Mouse (Mus musculus): ENCODE measurements at regions not wholly inside any gene's neighbourhood (a gene's known extent, or its start where the extent isn't known, plus 50 kb on each side); places are given as distances from the start of the nearest gene placed in this dataset.
"Not testable (repeated sequence)": the region's sequence is repeated elsewhere in the genome, so short reads cannot be mapped to it uniquely, and the experiment has no call there.

GRCm38 (mm10) chr4:153827914-153828313 lies 129.1 kb upstream of the A430005L14Rik start:
- no peak for DNase-seq (ENCODE audit: low spot score)

- DNase-seq (ENCODE audit: low spot score), result no peak
Measured at GRCm38 (mm10) chr4:153829766-153830165, 127.3 kb upstream of the A430005L14Rik start.

GRCm38 (mm10) chr4:153830491-153830890 lies 126.5 kb upstream of the A430005L14Rik start:
- DNase-seq (ENCODE audit: low spot score), result no peak

GRCm38 (mm10) chr4:153831251-153831650 lies 125.8 kb upstream of the A430005L14Rik start:
- DNase-seq (ENCODE audit: low spot score), result not testable (repeated sequence)

- DNase-seq (ENCODE audit: low spot score), result no peak
Measured at GRCm38 (mm10) chr4:153832151-153832550, 124.9 kb upstream of the A430005L14Rik start.

- DNase-seq (ENCODE audit: low spot score), result no peak
Measured at GRCm38 (mm10) chr4:153844766-153845165, 112.3 kb upstream of the A430005L14Rik start.

GRCm38 (mm10) chr4:153848274-153848673 lies 108.8 kb upstream of the A430005L14Rik start:
- DNase-seq (ENCODE audit: low spot score), result no peak

GRCm38 (mm10) chr4:153850186-153850585 lies 106.9 kb upstream of the A430005L14Rik start:
- no peak for DNase-seq (ENCODE audit: low spot score)

- no peak for DNase-seq (ENCODE audit: low spot score)
Measured at GRCm38 (mm10) chr4:153854084-153854747, 102.8 kb upstream of the A430005L14Rik start.

GRCm38 (mm10) chr4:153854748-153855092 lies 102.3 kb upstream of the A430005L14Rik start:
- DNase-seq (ENCODE audit: low spot score), result no peak

GRCm38 (mm10) chr4:153861420-153861819 lies 95.6 kb upstream of the A430005L14Rik start:
- DNase-seq (ENCODE audit: low spot score), result no peak

- no peak for DNase-seq (ENCODE audit: low spot score)
Measured at GRCm38 (mm10) chr4:153862121-153862660, 94.8 kb upstream of the A430005L14Rik start.

GRCm38 (mm10) chr4:153872346-153872745 lies 84.7 kb upstream of the A430005L14Rik start:
- no peak for DNase-seq (ENCODE audit: low spot score)

GRCm38 (mm10) chr4:153875036-153875435 lies 82.0 kb upstream of the A430005L14Rik start:
- DNase-seq (ENCODE audit: low spot score), result not testable (repeated sequence)

- DNase-seq (ENCODE audit: low spot score), result no peak
Measured at GRCm38 (mm10) chr4:153876954-153877642, 79.9 kb upstream of the A430005L14Rik start.

GRCm38 (mm10) chr4:153883057-153883456 lies 74.0 kb upstream of the A430005L14Rik start:
- no peak for DNase-seq (ENCODE audit: low spot score)

- DNase-seq (ENCODE audit: low spot score), result no peak
Measured at GRCm38 (mm10) chr4:153884044-153884443, 73.0 kb upstream of the A430005L14Rik start.

- no peak for DNase-seq (ENCODE audit: low spot score)
Measured at GRCm38 (mm10) chr4:153885836-153886235, 71.2 kb upstream of the A430005L14Rik start.

GRCm38 (mm10) chr4:153890130-153890529 lies 66.9 kb upstream of the A430005L14Rik start:
- no peak for DNase-seq (ENCODE audit: low spot score)

- no peak for DNase-seq (ENCODE audit: low spot score)
Measured at GRCm38 (mm10) chr4:153899721-153900120, 57.3 kb upstream of the A430005L14Rik start.

GRCm38 (mm10) chr4:153905076-153905475 lies 52.0 kb upstream of the A430005L14Rik start:
- DNase-seq (ENCODE audit: low spot score), result no peak

GRCm38 (mm10) chr4:153905511-153905910 lies 51.5 kb upstream of the A430005L14Rik start:
- DNase-seq (ENCODE audit: low spot score), result no peak
